Mouse (Mus musculus): ENCODE results near the gene Tctn1. TPM values are rescaled to one million over a fixed set of nuclear protein-coding genes. Genes with fewer than 3 reads are reported as not detected.

Gene Tctn1
- polyA plus RNA-seq, 1 experiment from 2014 or later: 6.2 TPM

GRCm38 (mm10) chr5:122245186-122245585 lies 19.1 kb downstream of the Tctn1 start:
- H3K36me3 ChIP-seq (ENCODE audit: control insufficient read depth, insufficient read depth, low read length): peaks cover 58% of the 10 kb centered on the region
- DNase-seq (peak; percentile 22), ATAC-seq (ENCODE audit: low FRiP score, low TSS enrichment) (no peak)
- H3K4me1 ChIP-seq (ENCODE audit: control insufficient read depth, insufficient read depth, low read length): no peaks in the 10 kb centered on the region
- no peaks in the 10 kb centered on the region for H3K27me3 ChIP-seq (ENCODE audit: control insufficient read depth, insufficient read depth, low read length)
- H3K9me3 ChIP-seq (ENCODE audit: control insufficient read depth, low read length): no peaks in the 10 kb centered on the region
- no peak overlapping the region for H3K9ac ChIP-seq (replicated peaks; ENCODE audit: low read length)
- H3K27ac ChIP-seq (replicated peaks; ENCODE audit: low read depth, low read length): no peak overlapping the region
- 69% methylated on average over 3 of the region's 3 CpGs for WGBS
- H3K4me2 ChIP-seq (ENCODE audit: low read length): no peak overlapping the region
- no peak overlapping the region for H3K4me3 ChIP-seq (replicated peaks; ENCODE audit: low read depth, low read length)

GRCm38 (mm10) chr5:122243781-122244523 lies 20.3 kb downstream of the Tctn1 start:
- H3K36me3 ChIP-seq (ENCODE audit: control insufficient read depth, insufficient read depth, low read length): peaks cover 50% of the 10 kb centered on the region
- WGBS: 74% methylated on average over 17 of the region's 17 CpGs
- no peak overlapping the region for H3K4me3 ChIP-seq (replicated peaks; ENCODE audit: low read depth, low read length)
- H3K27ac ChIP-seq (replicated peaks; ENCODE audit: low read depth, low read length): peak overlapping the region; percentile 28; the same call in 1 of the 2 replicates
- H3K4me2 ChIP-seq (ENCODE audit: low read length): no peak overlapping the region
- DNase-seq (peak; percentile 12), ATAC-seq (ENCODE audit: low FRiP score, low TSS enrichment) (no peak)
- no peaks in the 10 kb centered on the region for H3K4me1 ChIP-seq (ENCODE audit: control insufficient read depth, insufficient read depth, low read length)
- H3K27me3 ChIP-seq (ENCODE audit: control insufficient read depth, insufficient read depth, low read length): no peaks in the 10 kb centered on the region
- no peaks in the 10 kb centered on the region for H3K9me3 ChIP-seq (ENCODE audit: control insufficient read depth, low read length)
- H3K9ac ChIP-seq (replicated peaks; ENCODE audit: low read length): no peak overlapping the region

- ATAC-seq (ENCODE audit: low FRiP score, low TSS enrichment) (no peak), DNase-seq (no peak)
- no peaks in the 10 kb centered on the region for H3K4me1 ChIP-seq (ENCODE audit: control insufficient read depth, insufficient read depth, low read length)
- H3K9me3 ChIP-seq (ENCODE audit: control insufficient read depth, low read length): no peaks in the 10 kb centered on the region
- H3K36me3 ChIP-seq (ENCODE audit: control insufficient read depth, insufficient read depth, low read length): peaks cover 40% of the 10 kb centered on the region
- no peak overlapping the region for H3K4me3 ChIP-seq (replicated peaks; ENCODE audit: low read depth, low read length)
- no peak overlapping the region for H3K9ac ChIP-seq (replicated peaks; ENCODE audit: low read length)
- no peak overlapping the region for H3K4me2 ChIP-seq (ENCODE audit: low read length)
- H3K27ac ChIP-seq (replicated peaks; ENCODE audit: low read depth, low read length): no peak overlapping the region
- no peaks in the 10 kb centered on the region for H3K27me3 ChIP-seq (ENCODE audit: control insufficient read depth, insufficient read depth, low read length)
- 91% methylated on average over 6 of the region's 6 CpGs for WGBS
These were observed 21.6 kb downstream of the Tctn1 start for GRCm38 (mm10) chr5:122242521-122243123.

- Histone ChIP-seq H3K27me3 (ENCODE audit: control insufficient read depth, insufficient read depth, low read length) (no peaks in the 10 kb centered on the region), H3K36me3 (ENCODE audit: control insufficient read depth, insufficient read depth, low read length) (peaks cover 31% of the 10 kb centered on the region), H3K9me3 (ENCODE audit: control insufficient read depth, low read length) (no peaks in the 10 kb centered on the region), H3K27ac (replicated peaks; ENCODE audit: low read depth, low read length) (no peak overlapping the region), H3K4me1 (ENCODE audit: control insufficient read depth, insufficient read depth, low read length) (no peaks in the 10 kb centered on the region), H3K9ac (replicated peaks; ENCODE audit: low read length) (no peak overlapping the region), H3K4me2 (ENCODE audit: low read length) (no peak overlapping the region), H3K4me3 (replicated peaks; ENCODE audit: low read depth, low read length) (no peak overlapping the region)
- DNase-seq (no peak), ATAC-seq (ENCODE audit: low FRiP score, low TSS enrichment) (no peak)
- WGBS: 78% methylated on average over 1 of the region's 1 CpGs
These were observed 23.3 kb downstream of the Tctn1 start for GRCm38 (mm10) chr5:122240989-122241388.

GRCm38 (mm10) chr5:122240521-122240920 lies 23.7 kb downstream of the Tctn1 start:
- DNase-seq: no peak
- 91% methylated on average over 11 of the region's 11 CpGs for WGBS
- peaks cover 31% of the 10 kb centered on the region for H3K36me3 ChIP-seq (ENCODE audit: control insufficient read depth, insufficient read depth, low read length)

GRCm38 (mm10) chr5:122239618-122240017 lies 24.6 kb downstream of the Tctn1 start:
- Histone ChIP-seq H3K9me3 (ENCODE audit: control insufficient read depth, low read length) (no peaks in the 10 kb centered on the region), H3K9ac (replicated peaks; ENCODE audit: low read length) (no peak overlapping the region), H3K4me3 (replicated peaks; ENCODE audit: low read depth, low read length) (no peak overlapping the region), H3K36me3 (ENCODE audit: control insufficient read depth, insufficient read depth, low read length) (peaks cover 31% of the 10 kb centered on the region), H3K4me2 (ENCODE audit: low read length) (no peak overlapping the region), H3K4me1 (ENCODE audit: control insufficient read depth, insufficient read depth, low read length) (no peaks in the 10 kb centered on the region), H3K27ac (replicated peaks; ENCODE audit: low read depth, low read length) (no peak overlapping the region), H3K27me3 (ENCODE audit: control insufficient read depth, insufficient read depth, low read length) (no peaks in the 10 kb centered on the region)
- no peak for DNase-seq
- 90% methylated on average over 7 of the region's 7 CpGs for WGBS
- no peak for ATAC-seq (ENCODE audit: low FRiP score, low TSS enrichment)

More at GRCm38 (mm10) chr5:122240521-122240920, 23.7 kb downstream of the Tctn1 start:
- no peak overlapping the region for H3K4me3 ChIP-seq (replicated peaks; ENCODE audit: low read depth, low read length)
- H3K9ac ChIP-seq (replicated peaks; ENCODE audit: low read length): no peak overlapping the region
- H3K9me3 ChIP-seq (ENCODE audit: control insufficient read depth, low read length): no peaks in the 10 kb centered on the region
- no peak for ATAC-seq (ENCODE audit: low FRiP score, low TSS enrichment)
- H3K27me3 ChIP-seq (ENCODE audit: control insufficient read depth, insufficient read depth, low read length): no peaks in the 10 kb centered on the region
- no peaks in the 10 kb centered on the region for H3K4me1 ChIP-seq (ENCODE audit: control insufficient read depth, insufficient read depth, low read length)
- no peak overlapping the region for H3K4me2 ChIP-seq (ENCODE audit: low read length)
- no peak overlapping the region for H3K27ac ChIP-seq (replicated peaks; ENCODE audit: low read depth, low read length)

- H3K27ac ChIP-seq (replicated peaks; ENCODE audit: low read depth, low read length): no peak overlapping the region
- DNase-seq: no peak
- H3K36me3 ChIP-seq (ENCODE audit: control insufficient read depth, insufficient read depth, low read length): peaks cover 24% of the 10 kb centered on the region
- H3K4me2 ChIP-seq (ENCODE audit: low read length): no peak overlapping the region
- H3K9ac ChIP-seq (replicated peaks; ENCODE audit: low read length): no peak overlapping the region
- WGBS: 68% methylated on average over 5 of the region's 5 CpGs
- no peak overlapping the region for H3K4me3 ChIP-seq (replicated peaks; ENCODE audit: low read depth, low read length)
- H3K4me1 ChIP-seq (ENCODE audit: control insufficient read depth, insufficient read depth, low read length): no peaks in the 10 kb centered on the region
- no peaks in the 10 kb centered on the region for H3K27me3 ChIP-seq (ENCODE audit: control insufficient read depth, insufficient read depth, low read length)
- ATAC-seq (ENCODE audit: low FRiP score, low TSS enrichment): no peak
- H3K9me3 ChIP-seq (ENCODE audit: control insufficient read depth, low read length): no peaks in the 10 kb centered on the region
These were observed 27.1 kb downstream of the Tctn1 start for GRCm38 (mm10) chr5:122237200-122237599.

- Histone ChIP-seq H3K4me2 (ENCODE audit: low read length) (no peak overlapping the region), H3K27me3 (ENCODE audit: control insufficient read depth, insufficient read depth, low read length) (no peaks in the 10 kb centered on the region), H3K36me3 (ENCODE audit: control insufficient read depth, insufficient read depth, low read length) (peaks cover 5% of the 10 kb centered on the region), H3K9ac (replicated peaks; ENCODE audit: low read length) (no peak overlapping the region), H3K27ac (replicated peaks; ENCODE audit: low read depth, low read length) (no peak overlapping the region), H3K4me1 (ENCODE audit: control insufficient read depth, insufficient read depth, low read length) (no peaks in the 10 kb centered on the region), H3K9me3 (ENCODE audit: control insufficient read depth, low read length) (no peaks in the 10 kb centered on the region), H3K4me3 (replicated peaks; ENCODE audit: low read depth, low read length) (no peak overlapping the region)
- DNase-seq (no peak), ATAC-seq (ENCODE audit: low FRiP score, low TSS enrichment) (no peak)
- WGBS: 77% methylated on average over 9 of the region's 9 CpGs
These were observed 28.9 kb downstream of the Tctn1 start for GRCm38 (mm10) chr5:122235196-122235836.

All from midbrain, embryonic 14.5 days (tissue).